Mouse (Mus musculus) skeletal muscle tissue, adult 2 months (tissue): ENCODE data around the gene Vamp3.
"Not testable (repeated sequence)": the region's sequence is repeated elsewhere in the genome, so short reads cannot be mapped to it uniquely, and the experiment has no call there.

Source experiments
- DNase-seq: peaks from one replicate; pipeline ENCODE4 v3.0.0-alpha.2; 2012; ENCODE audit warnings: low read depth, low spot score

Gene Vamp3

DNA sequence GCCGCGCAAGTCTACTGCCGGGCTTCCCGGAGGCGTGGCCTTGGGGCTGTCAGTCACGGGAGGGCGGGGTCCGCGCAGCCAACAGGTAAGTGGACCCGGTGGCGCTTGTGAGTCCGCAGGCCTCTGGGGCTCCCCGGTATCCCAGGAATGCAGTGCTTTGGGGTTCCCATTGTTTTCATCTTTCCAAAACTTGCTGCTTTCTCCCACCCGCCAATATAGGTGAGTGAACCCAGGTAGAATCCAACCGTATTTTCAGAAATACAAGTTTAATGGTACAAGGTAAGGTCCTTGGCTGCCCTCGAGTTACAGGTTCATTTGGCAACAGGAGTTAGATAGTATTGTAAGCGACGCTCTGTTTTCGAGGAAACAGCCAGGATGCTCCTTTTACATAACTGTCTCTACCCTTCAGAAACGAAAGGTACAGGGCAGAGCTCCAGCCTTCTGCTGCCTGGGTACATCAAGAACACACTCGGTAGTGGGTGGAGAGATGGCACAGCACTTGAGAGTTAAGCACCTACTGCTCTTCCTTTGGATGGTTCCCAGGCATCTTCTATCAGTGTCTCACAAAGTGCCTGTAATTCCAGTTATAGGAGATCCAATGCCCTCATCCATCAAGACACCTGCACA is 12.7 kb downstream of the Vamp3 start:
- DNase-seq: peak; percentile 38

- DNase-seq: peak; percentile 99
Measured at GRCm38 (mm10) chr4:151044037-151044943, 13.5 kb downstream of the Vamp3 start, which contains the start of gene Per3. Gene Per3 (minus strand): TSS chr4:151044665.

DNA sequence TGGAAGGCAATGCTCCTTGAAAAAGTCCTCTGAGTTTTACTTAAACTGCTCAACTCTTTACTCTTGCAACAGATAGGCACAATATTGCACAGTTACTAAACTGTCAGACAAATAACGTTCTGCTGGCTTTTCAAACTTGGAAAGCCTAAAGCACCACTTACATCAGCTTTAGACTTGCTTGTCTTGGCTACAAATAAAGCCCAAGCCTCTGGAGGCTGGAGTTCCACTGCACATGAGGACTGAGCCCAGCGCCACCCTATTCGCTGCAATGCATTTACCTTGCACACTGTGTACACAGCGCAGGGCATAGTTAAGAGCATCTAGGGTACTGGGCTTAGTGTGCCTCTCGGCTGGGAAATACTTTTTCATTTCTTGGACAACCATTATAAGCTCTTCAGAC is 14.5 kb downstream of the Vamp3 start:
- peak; percentile 65 for DNase-seq

DNA sequence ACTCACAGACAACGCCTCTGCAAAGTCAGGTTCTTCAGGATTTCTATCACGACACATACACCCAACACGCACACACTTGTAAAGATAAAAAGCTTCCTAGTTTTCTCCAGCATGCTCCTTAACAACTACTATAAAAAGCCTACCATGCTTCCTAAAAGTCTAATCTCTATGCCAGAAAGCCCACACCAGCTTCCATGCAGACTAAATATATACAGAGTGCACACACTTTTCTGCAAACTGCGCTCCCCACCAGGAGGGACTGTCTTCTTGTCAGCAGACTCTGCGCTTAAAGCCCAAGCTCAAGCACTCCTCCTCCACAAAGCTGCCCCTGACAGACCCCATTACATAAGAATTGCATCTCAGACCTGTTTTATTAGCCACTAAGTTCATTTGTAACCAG is 16.3 kb downstream of the Vamp3 start:
- DNase-seq: no peak

DNA sequence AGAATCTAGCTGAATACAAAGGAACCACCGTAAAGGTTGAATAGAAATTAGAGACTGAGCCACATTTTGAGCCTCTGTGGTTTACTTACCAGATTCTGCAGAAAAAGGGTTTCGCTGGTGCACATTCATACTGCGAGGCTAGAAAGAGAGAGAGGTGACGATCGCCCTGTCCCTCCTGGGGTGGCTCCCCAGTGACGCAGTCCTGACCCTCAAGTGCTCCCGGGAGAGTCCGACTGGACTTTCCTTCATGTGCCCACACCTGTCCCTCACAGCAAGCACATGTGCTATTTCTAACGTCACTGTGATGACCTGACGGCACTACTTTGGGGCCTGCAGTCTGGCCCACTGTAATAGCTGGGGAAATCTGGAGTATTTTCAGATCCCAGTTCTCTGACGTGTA is 20.0 kb downstream of the Vamp3 start:
- DNase-seq: no peak

GRCm38 (mm10) chr4:151036521-151036920 is 21.2 kb downstream of the Vamp3 start:
- DNase-seq: no peak

- no peak for DNase-seq
Measured at GRCm38 (mm10) chr4:151027001-151027400, 30.8 kb downstream of the Vamp3 start.

DNA sequence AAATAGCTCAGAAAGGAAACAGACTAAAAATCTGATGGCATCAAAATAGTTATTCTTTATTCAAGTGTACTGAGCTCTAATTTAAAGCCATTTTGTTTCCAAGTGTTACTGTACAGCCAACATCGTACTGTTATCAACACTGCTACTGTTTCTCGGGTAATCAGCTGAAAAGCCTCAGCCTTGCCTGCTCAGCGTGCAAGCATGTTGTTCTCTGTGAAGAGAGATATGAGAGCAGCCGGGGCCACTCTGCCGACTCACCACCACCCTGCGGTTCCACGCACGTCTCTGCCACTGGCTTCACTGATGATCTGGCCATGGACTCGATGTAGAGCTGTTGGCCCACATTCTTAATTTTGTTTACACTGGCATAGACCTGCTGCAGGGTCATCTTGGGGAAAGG is 33.6 kb downstream of the Vamp3 start:
- DNase-seq: no peak

DNA sequence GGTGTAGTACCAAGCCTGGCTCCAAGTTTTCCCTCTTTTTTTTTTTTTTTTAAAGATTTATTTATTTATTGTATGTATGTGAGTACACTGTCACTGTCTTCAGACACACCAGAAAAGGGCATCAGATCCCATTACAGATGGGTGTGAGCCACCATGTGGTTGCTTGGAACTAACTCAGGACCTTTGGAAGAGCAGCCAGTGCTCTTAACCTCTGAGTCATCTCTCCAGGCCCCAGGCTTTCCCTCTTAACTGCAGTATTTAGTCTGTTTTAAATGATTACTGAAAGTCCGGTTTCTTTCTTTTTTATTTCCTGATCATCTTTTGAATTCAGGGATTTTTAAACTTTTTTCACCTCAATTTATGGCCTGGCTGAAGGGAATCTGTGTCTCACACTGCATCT is 40.4 kb downstream of the Vamp3 start:
- DNase-seq: not testable (repeated sequence)

DNA sequence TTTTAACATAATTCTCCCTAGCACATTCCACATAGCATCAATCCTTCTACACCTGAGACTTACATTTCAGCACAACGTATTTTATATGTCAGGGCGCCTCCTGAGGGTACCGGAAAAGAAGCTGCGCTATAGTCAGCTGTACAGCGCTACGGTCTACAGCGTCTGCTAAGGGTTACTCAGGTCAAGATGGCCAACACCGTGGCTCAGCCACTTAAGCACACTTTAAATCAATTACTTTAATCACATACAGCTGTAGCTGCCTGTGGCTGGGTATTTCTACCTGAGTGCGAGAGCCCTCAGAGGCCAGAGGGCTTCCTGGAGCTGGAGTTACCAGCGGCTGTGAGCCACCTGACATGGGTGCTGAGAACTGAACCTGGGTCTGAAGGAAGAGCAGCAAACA is 41.8 kb downstream of the Vamp3 start:
- no peak for DNase-seq

GRCm38 (mm10) chr4:151010316-151010715 is 47.4 kb downstream of the Vamp3 start:
- DNase-seq: no peak

GRCm38 (mm10) chr4:151006945-151007344 is 50.8 kb downstream of the Vamp3 start:
- DNase-seq: no peak

DNA sequence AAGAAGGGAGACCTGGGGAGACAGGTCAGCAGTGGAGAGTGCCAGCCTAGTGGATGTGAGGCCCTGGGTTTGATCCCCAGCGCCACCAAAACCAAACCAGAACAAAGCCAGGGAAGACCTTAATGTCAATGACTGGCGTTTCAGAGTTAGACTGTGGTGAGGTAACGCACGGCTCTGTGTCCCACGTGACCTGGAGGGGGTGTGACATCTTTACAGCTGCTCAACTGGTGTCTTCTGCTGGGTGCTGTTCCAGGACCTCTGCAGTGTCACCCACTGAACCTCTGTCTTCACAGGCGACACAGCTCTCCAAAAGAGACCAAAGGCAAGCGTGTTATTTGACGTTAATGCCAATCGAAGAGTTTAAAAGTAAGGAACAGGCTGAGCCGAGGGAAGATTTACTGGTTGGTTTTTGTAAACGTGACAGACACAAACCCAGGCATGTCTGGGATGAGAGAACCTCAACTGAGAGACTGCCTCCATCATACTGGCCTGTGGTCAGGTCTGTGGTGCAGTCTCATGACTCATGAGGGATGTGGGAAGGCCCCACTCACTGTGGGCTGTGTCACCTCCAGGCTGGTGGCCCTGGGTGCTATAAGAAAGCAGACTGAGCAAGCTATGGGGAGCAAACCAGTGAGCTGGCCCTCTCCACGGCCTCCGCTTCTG is 52.0 kb downstream of the Vamp3 start:
- DNase-seq: no peak

DNA sequence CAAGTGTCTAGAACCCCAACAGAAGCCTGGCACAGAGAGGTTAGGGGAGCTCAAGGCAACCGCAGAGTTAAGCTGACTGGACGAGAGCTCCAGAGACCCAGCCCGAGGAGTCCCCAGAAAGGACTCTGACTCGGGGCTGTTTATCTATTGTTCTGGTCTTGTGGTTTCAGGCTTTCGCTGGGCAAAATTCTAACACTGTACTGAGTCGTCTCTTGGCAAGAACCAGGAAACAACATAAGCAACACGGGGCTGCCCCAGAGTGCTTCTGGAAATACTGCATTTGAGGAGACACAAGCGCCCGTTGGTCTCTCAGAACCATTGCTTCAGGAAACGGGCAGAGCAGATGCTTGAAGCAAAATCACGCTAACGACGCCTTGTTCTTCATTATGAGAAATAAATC is 56.4 kb downstream of the Vamp3 start:
- DNase-seq: no peak

DNA sequence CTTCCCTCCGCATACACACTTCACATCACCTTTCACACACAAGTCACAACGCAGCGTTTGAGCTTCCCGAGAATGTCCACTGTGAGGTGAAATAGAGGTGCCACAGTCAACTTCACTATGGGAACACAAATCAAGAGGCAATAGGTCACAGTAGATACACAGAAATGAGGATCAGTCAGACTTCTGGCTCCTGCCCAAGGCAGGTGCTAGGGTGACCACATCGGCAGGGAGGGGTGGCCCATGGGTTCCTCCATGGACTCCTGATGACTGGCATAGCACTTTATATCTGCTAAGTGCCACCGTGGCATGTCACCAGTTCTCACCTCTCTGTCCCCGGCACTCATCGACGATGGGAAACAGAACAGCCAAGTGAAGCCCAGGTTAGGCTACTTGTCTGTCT is 59.1 kb downstream of the Vamp3 start:
- DNase-seq: no peak
